Mouse (Mus musculus) MEL (cell line): ENCODE data around the gene Gm49416. TPM values are rescaled to one million over a fixed set of nuclear protein-coding genes. Genes with fewer than 3 reads are reported as not detected.

Experiments
- DNase-seq: peaks from one replicate; pipeline ENCODE4 v3.0.0; 2011; ENCODE audit warnings: low read depth, low spot score
- H3K27ac ChIP-seq: 2 replicates; pipeline ENCODE4 v1.5.1; 2012; ENCODE audit warnings: low read depth, mild to moderate bottlenecking, control low read depth, low read length, moderate library complexity; ENCODE audit not compliant: control insufficient read depth
- H3K27me3 ChIP-seq, 2 experiments: fragments of 150-350 bp in 1 of 2; sonication (generic) in 1 of 2; 2 replicates each; pipeline ENCODE4 v1.6.1; 2012; ENCODE audit warnings: low read length in 2 of 2, mild to moderate bottlenecking in 2 of 2, improper control_type of control experiment in 1 of 2, moderate library complexity in 1 of 2; ENCODE audit not compliant: insufficient read depth in 2 of 2, control insufficient read depth in 1 of 2
- H3K36me3 ChIP-seq, 2 experiments: 2 replicates each; pipeline ENCODE4 v1.6.1; 2012 to 2014; ENCODE audit warnings: low read length in 2 of 2, improper control_type of control experiment in 1 of 2, inconsistent platforms in 1 of 2, mild to moderate bottlenecking in 1 of 2; ENCODE audit not compliant: insufficient read depth in 2 of 2, control insufficient read depth in 1 of 2
- H3K4me1 ChIP-seq, 2 experiments: fragments of 150-350 bp in 1 of 2; sonication (generic) in 1 of 2; 2 replicates each; pipeline ENCODE4 v1.6.1; 2012; ENCODE audit warnings: low read length in 2 of 2, improper control_type of control experiment in 1 of 2, mild to moderate bottlenecking in 1 of 2; ENCODE audit not compliant: insufficient read depth in 2 of 2, control insufficient read depth in 1 of 2
- H3K4me3 ChIP-seq, 2 experiments: fragments of 150-350 bp in 1 of 2; sonication (generic) in 1 of 2; 2 replicates each; pipeline ENCODE4 v1.5.1; 2012; ENCODE audit warnings: low read depth in 2 of 2, low read length in 2 of 2, mild to moderate bottlenecking in 2 of 2, moderate library complexity in 2 of 2, control low read depth in 1 of 2, improper control_type of control experiment in 1 of 2; ENCODE audit not compliant: control insufficient read depth in 1 of 2, insufficient read depth in 1 of 2
- H3K79me2 ChIP-seq: 2 replicates; pipeline ENCODE4 v1.6.1; 2012; ENCODE audit warnings: mild to moderate bottlenecking, low read length, moderate library complexity; ENCODE audit not compliant: control insufficient read depth, poor library complexity, insufficient read depth
- H3K9ac ChIP-seq: 2 replicates; pipeline ENCODE4 v1.6.1; 2012; ENCODE audit warnings: low read depth, mild to moderate bottlenecking, control low read depth, low read length, moderate library complexity; ENCODE audit not compliant: control insufficient read depth, poor library complexity, severe bottlenecking
- H3K9me3 ChIP-seq: fragments of 150-350 bp; sonication (generic); replicated peaks from 2 replicates; pipeline ENCODE4 v1.6.1; 2012; ENCODE audit warnings: mild to moderate bottlenecking, low read length, improper control_type of control experiment, moderate library complexity; ENCODE audit not compliant: insufficient read depth
- CHD1 ChIP-seq: IDR thresholded peaks from 2 replicates; pipeline ENCODE4 v1.6.1; 2012; ENCODE audit warnings: low read depth, mild to moderate bottlenecking, inconsistent platforms, low read length, improper control_type of control experiment
- ELF1 ChIP-seq: IDR thresholded peaks from 2 replicates; pipeline ENCODE4 v1.6.1; 2014; ENCODE audit warnings: low read depth, mild to moderate bottlenecking, inconsistent platforms, low read length, improper control_type of control experiment, moderate library complexity
- EP300 ChIP-seq, 2 experiments: IDR thresholded peaks; 2 replicates each; pipeline ENCODE4 v1.6.1; 2011; ENCODE audit warnings: improper control_type of control experiment in 2 of 2, low read length in 2 of 2, low read depth in 1 of 2, mild to moderate bottlenecking in 1 of 2
- ETS1 ChIP-seq: IDR thresholded peaks from 2 replicates; pipeline ENCODE4 v1.6.1; 2012; ENCODE audit warnings: low read depth, mild to moderate bottlenecking, inconsistent platforms, low read length, improper control_type of control experiment, moderate library complexity
- GABPA ChIP-seq: IDR thresholded peaks from 2 replicates; pipeline ENCODE4 v1.6.1; 2012; ENCODE audit warnings: low read depth, mild to moderate bottlenecking, inconsistent platforms, low read length, improper control_type of control experiment, moderate library complexity
- HCFC1 ChIP-seq: IDR thresholded peaks from 2 replicates; pipeline ENCODE4 v1.6.1; 2012; ENCODE audit warnings: low read depth, mild to moderate bottlenecking, inconsistent platforms, low read length, improper control_type of control experiment, moderate library complexity
- JUND ChIP-seq: IDR thresholded peaks from 2 replicates; pipeline ENCODE4 v1.6.1; 2011; ENCODE audit warnings: low read depth, mild to moderate bottlenecking, improper control_type of control experiment, low read length
- MAFK ChIP-seq: IDR thresholded peaks from 2 replicates; pipeline ENCODE4 v1.6.1; 2011; ENCODE audit warnings: low read depth, mild to moderate bottlenecking, low read length, improper control_type of control experiment, borderline replicate concordance
- MAZ ChIP-seq: IDR thresholded peaks from 2 replicates; pipeline ENCODE4 v1.6.1; 2012; ENCODE audit warnings: low read depth, mild to moderate bottlenecking, inconsistent platforms, low read length, improper control_type of control experiment
- MEF2A ChIP-seq: IDR thresholded peaks from 2 replicates; pipeline ENCODE4 v1.6.1; 2014; ENCODE audit warnings: low read depth, mild to moderate bottlenecking, inconsistent platforms, low read length, improper control_type of control experiment; ENCODE audit not compliant: poor library complexity, insufficient replicate concordance, severe bottlenecking; ENCODE audit errors: extremely low read depth
- MYC ChIP-seq: IDR thresholded peaks from 2 replicates; pipeline ENCODE4 v1.6.1; 2011; ENCODE audit warnings: low read depth, mild to moderate bottlenecking, low read length, improper control_type of control experiment, moderate library complexity
- POLR2A ChIP-seq, 2 experiments: IDR thresholded peaks; 2 replicates each; pipeline ENCODE4 v1.6.1; 2011 to 2012; ENCODE audit warnings: low read length in 2 of 2, mild to moderate bottlenecking in 2 of 2, control low read depth in 1 of 2, improper control_type of control experiment in 1 of 2, low read depth in 1 of 2, moderate library complexity in 1 of 2; ENCODE audit not compliant: control insufficient read depth in 1 of 2, insufficient read depth in 1 of 2, poor library complexity in 1 of 2
- POLR2AphosphoS2 ChIP-seq: IDR thresholded peaks from 2 replicates; pipeline ENCODE4 v1.6.1; 2011; ENCODE audit warnings: low read length, improper control_type of control experiment
- POLR2AphosphoS5 ChIP-seq: IDR thresholded peaks from 2 replicates; pipeline ENCODE4 v1.6.1; 2012; ENCODE audit warnings: low read depth, borderline replicate concordance, mild to moderate bottlenecking, inconsistent platforms, low read length, moderate library complexity, mixed read lengths
- SMC3 ChIP-seq: IDR thresholded peaks from 2 replicates; pipeline ENCODE4 v1.6.1; 2011; ENCODE audit warnings: low read depth, low read length, improper control_type of control experiment
- TAL1 ChIP-seq: IDR thresholded peaks from 2 replicates; pipeline ENCODE4 v1.6.1; 2012; ENCODE audit warnings: mild to moderate bottlenecking, inconsistent platforms, low read length, moderate library complexity, mixed read lengths
- TBP ChIP-seq: IDR thresholded peaks from 2 replicates; pipeline ENCODE4 v1.8.0; 2011; ENCODE audit warnings: low read depth, low read length, improper control_type of control experiment
- UBTF ChIP-seq: IDR thresholded peaks from 2 replicates; pipeline ENCODE4 v1.6.1; 2012; ENCODE audit warnings: low read depth, mild to moderate bottlenecking, inconsistent platforms, low read length, improper control_type of control experiment, moderate library complexity, borderline replicate concordance; ENCODE audit not compliant: insufficient read depth
- USF1 ChIP-seq: IDR thresholded peaks from 2 replicates; pipeline ENCODE4 v1.6.1; 2014; ENCODE audit warnings: low read depth, mild to moderate bottlenecking, inconsistent platforms, low read length, improper control_type of control experiment, moderate library complexity
- USF2 ChIP-seq, 2 experiments: IDR thresholded peaks; 2 replicates each; pipeline ENCODE4 v1.6.1; 2011 to 2012; ENCODE audit warnings: improper control_type of control experiment in 2 of 2, low read length in 2 of 2, borderline replicate concordance in 1 of 2, inconsistent platforms in 1 of 2, low read depth in 1 of 2, mild to moderate bottlenecking in 1 of 2; ENCODE audit not compliant: insufficient read depth in 1 of 2
- ZC3H11A ChIP-seq: IDR thresholded peaks from 2 replicates; pipeline ENCODE4 v1.6.1; 2012; ENCODE audit warnings: low read depth, mild to moderate bottlenecking, inconsistent platforms, low read length, improper control_type of control experiment
- ZKSCAN1 ChIP-seq: IDR thresholded peaks from 2 replicates; pipeline ENCODE4 v1.6.1; 2012; ENCODE audit warnings: low read depth, mild to moderate bottlenecking, inconsistent platforms, low read length, improper control_type of control experiment, moderate library complexity
- ZNF384 ChIP-seq: IDR thresholded peaks from 2 replicates; pipeline ENCODE4 v1.6.1; 2012; ENCODE audit warnings: low read depth, mild to moderate bottlenecking, inconsistent platforms, low read length, improper control_type of control experiment
- polyA plus RNA-seq, 2 experiments: library from polyadenylated mRNA; stranded (reverse) in 1 of 2; unstranded in 1 of 2; fragments of >175 nt in 1 of 2; fragments of >200 nt in 1 of 2; gene quantifications; 2 replicates each; pipeline versions ENCODE4 v1.2.1 to v1.2.4; 2012; ENCODE audit warnings: low replicate concordance in 2 of 2, low read depth in 1 of 2; ENCODE audit not compliant: insufficient read length in 2 of 2, insufficient read depth in 1 of 2, missing spikeins in 1 of 2
- total RNA-seq: library from RNA; depleted of rRNA; stranded (reverse); fragments of 300-350 nt; gene quantifications from 2 replicates; pipeline ENCODE4 v1.2.3, GENCODE M21; 2012

Gene Gm49416
- total and polyA plus RNA-seq, 3 experiments = 0.77 to 31.2 TPM; not detected in 1

DNA sequence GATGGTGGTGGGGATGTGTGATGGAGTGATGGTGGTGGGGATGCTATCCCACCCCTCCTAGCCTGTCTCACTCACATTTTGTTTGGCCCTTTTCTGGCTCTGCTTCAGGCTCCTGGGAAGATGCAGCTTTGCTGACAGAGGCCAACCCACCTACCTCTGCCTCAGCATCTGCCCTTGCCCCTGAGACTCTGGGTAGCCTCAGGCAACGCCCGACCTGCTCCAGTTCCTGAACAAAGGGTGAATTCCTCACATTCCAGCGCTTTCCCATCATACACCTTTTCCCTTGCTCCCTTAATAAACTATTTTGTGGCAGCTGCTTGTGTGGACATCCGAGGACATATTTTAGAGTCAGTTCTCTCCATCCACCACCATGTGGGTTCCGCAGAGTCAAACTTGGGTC, 40.4 kb upstream of the Gm49416 start:
- peaks cover 0 to 2% of the 10 kb centered on the region in 2 experiments; a peak in 2 of 4 replicates for H3K36me3 ChIP-seq
- no peak overlapping the region for H3K4me3 ChIP-seq

GRCm38 (mm10) chr19:8850402-8850901, 38.3 kb upstream of the Gm49416 start, which contains the start of gene Lrrn4cl:
Gene Lrrn4cl, plus strand, starts transcription at chr19:8850768.
- H3K36me3 ChIP-seq = no peaks in the 10 kb centered on the region; a peak in 2 of 4 replicates
- no peaks in the 10 kb centered on the region for H3K27me3 ChIP-seq
- no peaks in the 10 kb centered on the region for H3K4me1 ChIP-seq
- DNase-seq = no peak
- no peak for TF ChIP-seq ZNF384
- no peak for TF ChIP-seq USF2 (IDR thresholded peaks at IDR 0.05; ENCODE audit: borderline replicate concordance in 1 of 2, insufficient read depth in 1 of 2, low read depth in 1 of 2, low read length in 2 of 2)
- TF ChIP-seq ZC3H11A = no peak
- no peak for TF ChIP-seq CHD1
- TF ChIP-seq TBP = no peak
- TF ChIP-seq TAL1 = no peak
- no peak for TF ChIP-seq MYC
- TF ChIP-seq GABPA = no peak
- TF ChIP-seq ZKSCAN1 = no peak
- TF ChIP-seq EP300 (IDR thresholded peaks at IDR 0.05; ENCODE audit: low read depth in 1 of 2, low read length in 2 of 2) = no peak
- no peak for TF ChIP-seq HCFC1
- TF ChIP-seq UBTF = no peak
- TF ChIP-seq ELF1 = no peak
- TF ChIP-seq POLR2AphosphoS2 = no peak
- TF ChIP-seq MAZ = no peak
- no peak for TF ChIP-seq POLR2A (IDR thresholded peaks at IDR 0.05; ENCODE audit: control insufficient read depth in 1 of 2, insufficient read depth in 1 of 2, low read depth in 1 of 2, low read length in 2 of 2, poor library complexity in 1 of 2)
- no peak for TF ChIP-seq POLR2AphosphoS5
- TF ChIP-seq JUND = no peak
- no peak for TF ChIP-seq MAFK
- H3K27ac ChIP-seq = no peak within 1 kb of the TSS
- H3K4me3 ChIP-seq = no peak within 1 kb of the TSS
- H3K79me2 ChIP-seq = no peaks in the 10 kb centered on the region
- H3K9me3 ChIP-seq = no peaks in the 10 kb centered on the region
- H3K9ac ChIP-seq = no peak within 1 kb of the TSS

More for the DNA sequence above, 40.4 kb upstream of the Gm49416 start:
- Histone ChIP-seq H3K27me3 (no peaks in the 10 kb centered on the region), H3K27ac (no peak overlapping the region), H3K9ac (no peak overlapping the region), H3K4me1 (no peaks in the 10 kb centered on the region), H3K79me2 (no peaks in the 10 kb centered on the region), H3K9me3 (no peaks in the 10 kb centered on the region)
- no peak for DNase-seq
- TF ChIP-seq MYC = no peak
- no peak for TF ChIP-seq USF1
- no peak for TF ChIP-seq TBP
- TF ChIP-seq ZKSCAN1 = no peak
- TF ChIP-seq USF2 (IDR thresholded peaks at IDR 0.05; ENCODE audit: borderline replicate concordance in 1 of 2, insufficient read depth in 1 of 2, low read depth in 1 of 2, low read length in 2 of 2) = no peak
- no peak for TF ChIP-seq MEF2A
- TF ChIP-seq UBTF = no peak
- TF ChIP-seq ETS1 = no peak
- TF ChIP-seq ZC3H11A = no peak
- TF ChIP-seq SMC3 = no peak
- no peak for TF ChIP-seq POLR2AphosphoS5
- no peak for TF ChIP-seq MAZ
- TF ChIP-seq JUND = no peak
